Mouse (Mus musculus): ENCODE measurements at regions not wholly inside any gene's neighbourhood (a gene's known extent, or its start where the extent isn't known, plus 50 kb on each side); places are given as distances from the start of the nearest gene placed in this dataset.
"Not testable (repeated sequence)": the region's sequence is repeated elsewhere in the genome, so short reads cannot be mapped to it uniquely, and the experiment has no call there.

GRCm38 (mm10) chr10:85242701-85243100 lies 57.8 kb upstream of the Cry1 start:
- Histone ChIP-seq H3K27me3 (ENCODE audit: low read depth, poor library complexity, severe bottlenecking) (no peaks in the 10 kb centered on the region), H3K4me1 (no peaks in the 10 kb centered on the region), H3K4me3 (no peak overlapping the region), H3K27ac (no peak overlapping the region), H3K9me3 (replicated peaks) (no peaks in the 10 kb centered on the region), H3K36me3 (no peaks in the 10 kb centered on the region)
- DNase-seq (ENCODE audit: low spot score), result no peak
- 91% methylated on average over 7 of the region's 7 CpGs for WGBS

- DNase-seq (ENCODE audit: low spot score), result no peak
- Histone ChIP-seq H3K36me3 (no peaks in the 10 kb centered on the region), H3K27me3 (ENCODE audit: low read depth, poor library complexity, severe bottlenecking) (no peaks in the 10 kb centered on the region), H3K4me1 (no peaks in the 10 kb centered on the region), H3K4me3 (no peak overlapping the region), H3K27ac (no peak overlapping the region), H3K9me3 (replicated peaks) (no peaks in the 10 kb centered on the region)
- WGBS, result 97% methylated on average over 6 of the region's 6 CpGs
Measured at GRCm38 (mm10) chr10:85243556-85243955, 58.7 kb upstream of the Cry1 start.

- 46% methylated on average over 5 of the region's 5 CpGs for WGBS
- Histone ChIP-seq H3K9me3 (replicated peaks) (no peaks in the 10 kb centered on the region), H3K36me3 (no peaks in the 10 kb centered on the region), H3K4me1 (0 out of 2 replicates have a peak, but pooled peaks cover 3% of the 10 kb centered on the region), H3K27me3 (ENCODE audit: low read depth, poor library complexity, severe bottlenecking) (0 out of 2 replicates have a peak, but pooled peaks cover 10% of the 10 kb centered on the region), H3K4me3 (no peak overlapping the region), H3K27ac (no peak overlapping the region)
- DNase-seq (ENCODE audit: low spot score), result no peak
Measured at GRCm38 (mm10) chr10:85265746-85266145, 80.9 kb upstream of the Cry1 start.

- H3K4me1 ChIP-seq, result 0 out of 2 replicates have a peak, but pooled peaks cover 3% of the 10 kb centered on the region
- H3K36me3 ChIP-seq, result no peaks in the 10 kb centered on the region
- DNase-seq (ENCODE audit: low spot score), result no peak
- no peak overlapping the region for H3K4me3 ChIP-seq
- H3K27me3 ChIP-seq (ENCODE audit: low read depth, poor library complexity, severe bottlenecking), result 0 out of 2 replicates have a peak, but pooled peaks cover 10% of the 10 kb centered on the region
- H3K27ac ChIP-seq, result no peak overlapping the region
- no peaks in the 10 kb centered on the region for H3K9me3 ChIP-seq (replicated peaks)
- WGBS, result 44% methylated on average over 10 of the region's 10 CpGs
Measured at GRCm38 (mm10) chr10:85266148-85266547, 81.3 kb upstream of the Cry1 start.

GRCm38 (mm10) chr10:85266796-85267195 lies 81.9 kb upstream of the Cry1 start:
- DNase-seq (ENCODE audit: low spot score), result no peak
- Histone ChIP-seq H3K36me3 (no peaks in the 10 kb centered on the region), H3K27me3 (ENCODE audit: low read depth, poor library complexity, severe bottlenecking) (0 out of 2 replicates have a peak, but pooled peaks cover 10% of the 10 kb centered on the region), H3K27ac (no peak overlapping the region), H3K9me3 (replicated peaks) (no peaks in the 10 kb centered on the region), H3K4me3 (no peak overlapping the region), H3K4me1 (0 out of 2 replicates have a peak, but pooled peaks cover 3% of the 10 kb centered on the region)
- 87% methylated on average over 4 of the region's 4 CpGs for WGBS

- 0 out of 2 replicates have a peak, but pooled peaks cover 10% of the 10 kb centered on the region for H3K27me3 ChIP-seq (ENCODE audit: low read depth, poor library complexity, severe bottlenecking)
- H3K9me3 ChIP-seq (replicated peaks), result no peaks in the 10 kb centered on the region
- H3K4me1 ChIP-seq, result no peaks in the 10 kb centered on the region
- H3K4me3 ChIP-seq, result no peak overlapping the region
- no peak overlapping the region for H3K27ac ChIP-seq
- no peaks in the 10 kb centered on the region for H3K36me3 ChIP-seq
- DNase-seq (ENCODE audit: low spot score), result no peak
- 84% methylated on average over 6 of the region's 6 CpGs for WGBS
Measured at GRCm38 (mm10) chr10:85270209-85270608, 85.3 kb upstream of the Cry1 start.

- Histone ChIP-seq H3K27ac (no peak overlapping the region), H3K4me1 (no peaks in the 10 kb centered on the region), H3K9me3 (replicated peaks) (no peaks in the 10 kb centered on the region), H3K27me3 (ENCODE audit: low read depth, poor library complexity, severe bottlenecking) (no peaks in the 10 kb centered on the region), H3K36me3 (no peaks in the 10 kb centered on the region), H3K4me3 (no peak overlapping the region)
- DNase-seq (ENCODE audit: low spot score), result no peak
- 90% methylated on average over 2 of the region's 2 CpGs for WGBS
Measured at GRCm38 (mm10) chr10:85276793-85277192, 91.9 kb upstream of the Cry1 start.

- Histone ChIP-seq H3K4me1 (no peaks in the 10 kb centered on the region), H3K27ac (no peak overlapping the region), H3K4me3 (no peak overlapping the region), H3K9me3 (replicated peaks) (no peaks in the 10 kb centered on the region), H3K36me3 (no peaks in the 10 kb centered on the region), H3K27me3 (ENCODE audit: low read depth, poor library complexity, severe bottlenecking) (no peaks in the 10 kb centered on the region)
- 88% methylated on average over 5 of the region's 5 CpGs for WGBS
- no peak for DNase-seq (ENCODE audit: low spot score)
Measured at GRCm38 (mm10) chr10:85291733-85292476, 94.7 kb upstream of the Btbd11 start.

- no peaks in the 10 kb centered on the region for H3K36me3 ChIP-seq
- no peaks in the 10 kb centered on the region for H3K27me3 ChIP-seq (ENCODE audit: low read depth, poor library complexity, severe bottlenecking)
- WGBS, result 94% methylated on average over 2 of the region's 2 CpGs
- no peak overlapping the region for H3K4me3 ChIP-seq
- H3K4me1 ChIP-seq, result no peaks in the 10 kb centered on the region
- no peak for DNase-seq (ENCODE audit: low spot score)
- no peaks in the 10 kb centered on the region for H3K9me3 ChIP-seq (replicated peaks)
- H3K27ac ChIP-seq, result no peak overlapping the region
Measured at GRCm38 (mm10) chr10:85292477-85292855, 94.1 kb upstream of the Btbd11 start.

- WGBS, result 79% methylated on average over 9 of the region's 9 CpGs
Measured at GRCm38 (mm10) chr10:85293071-85293783, 93.4 kb upstream of the Btbd11 start.

GRCm38 (mm10) chr10:85295133-85295887 lies 91.3 kb upstream of the Btbd11 start:
- no peak for DNase-seq (ENCODE audit: low spot score)
- Histone ChIP-seq H3K36me3 (no peaks in the 10 kb centered on the region), H3K4me3 (no peak overlapping the region), H3K9me3 (replicated peaks) (no peaks in the 10 kb centered on the region), H3K4me1 (no peaks in the 10 kb centered on the region), H3K27ac (no peak overlapping the region), H3K27me3 (ENCODE audit: low read depth, poor library complexity, severe bottlenecking) (no peaks in the 10 kb centered on the region)
- WGBS, result 87% methylated on average over 5 of the region's 5 CpGs

More at GRCm38 (mm10) chr10:85293071-85293783, 93.4 kb upstream of the Btbd11 start:
- Histone ChIP-seq H3K27me3 (ENCODE audit: low read depth, poor library complexity, severe bottlenecking) (no peaks in the 10 kb centered on the region), H3K9me3 (replicated peaks) (no peaks in the 10 kb centered on the region), H3K4me1 (no peaks in the 10 kb centered on the region), H3K27ac (no peak overlapping the region), H3K36me3 (no peaks in the 10 kb centered on the region), H3K4me3 (no peak overlapping the region)
- DNase-seq (ENCODE audit: low spot score), result no peak

GRCm38 (mm10) chr10:85311781-85312180 lies 74.8 kb upstream of the Btbd11 start:
- no peaks in the 10 kb centered on the region for H3K27me3 ChIP-seq (ENCODE audit: low read depth, poor library complexity, severe bottlenecking)
- no peaks in the 10 kb centered on the region for H3K4me1 ChIP-seq
- H3K27ac ChIP-seq, result no peak overlapping the region
- no peak for DNase-seq (ENCODE audit: low spot score)
- no peak overlapping the region for H3K4me3 ChIP-seq
- no peaks in the 10 kb centered on the region for H3K36me3 ChIP-seq
- no peaks in the 10 kb centered on the region for H3K9me3 ChIP-seq (replicated peaks)

GRCm38 (mm10) chr10:85313331-85313730 lies 73.3 kb upstream of the Btbd11 start:
- 94% methylated on average over 10 of the region's 10 CpGs for WGBS
- not testable (repeated sequence) for H3K27me3 ChIP-seq (ENCODE audit: low read depth, poor library complexity, severe bottlenecking)

More at GRCm38 (mm10) chr10:85313331-85313730, 73.3 kb upstream of the Btbd11 start:
- H3K27ac ChIP-seq; H3K4me1 ChIP-seq; H3K36me3 ChIP-seq; H3K9me3 ChIP-seq (replicated peaks); H3K4me3 ChIP-seq; DNase-seq (ENCODE audit: low spot score): not testable (repeated sequence)
